Mouse (Mus musculus): ENCODE measurements around the gene Gm28360. TPM values are rescaled to one million over a fixed set of nuclear protein-coding genes. Genes with fewer than 3 reads are reported as not detected.
"Not testable (repeated sequence)": the region's sequence is repeated elsewhere in the genome, so short reads cannot be mapped to it uniquely, and the experiment has no call there.

Gene Gm28360
- not detected in 2 replicates for polyA plus RNA-seq (2012; ENCODE audit: insufficient read depth, low replicate concordance)

- not testable (repeated sequence) for H3K4me3 ChIP-seq (replicated peaks); H3K36me3 ChIP-seq (replicated peaks; ENCODE audit: low read length); H3K27me3 ChIP-seq (replicated peaks); H3K9me3 ChIP-seq; H3K4me1 ChIP-seq
Observed at GRCm38 (mm10) chr1:117829781-117830180, at the start of gene Gm28360. Gene Gm28360, plus strand, starts transcription at chr1:117830081.

DNA sequence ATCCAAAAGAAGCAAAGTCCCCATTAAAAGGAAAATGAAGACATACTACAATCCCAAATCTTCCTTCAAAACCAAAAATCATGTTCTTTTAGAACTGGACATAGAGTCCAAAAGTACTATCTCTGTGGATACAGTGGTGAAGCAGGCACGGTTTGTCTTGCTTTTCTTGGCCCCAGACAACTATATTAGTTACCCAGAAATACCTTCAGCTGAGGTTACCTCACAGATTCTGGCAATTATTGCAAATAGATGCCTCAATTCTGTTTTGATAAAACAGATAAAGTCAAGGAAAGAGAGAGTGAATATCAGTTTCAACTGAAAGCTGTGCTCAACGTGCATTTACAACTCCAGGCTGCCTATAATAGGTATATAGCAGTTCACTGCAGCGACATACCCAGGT lies 49.0 kb upstream of the Gm28360 start, which contains the start of gene B020011L13Rik:
Gene B020011L13Rik, plus strand, starts transcription at position 301 of the 400 bp plus-strand sequence.
- H3K36me3 ChIP-seq (replicated peaks; ENCODE audit: low read length); H3K27me3 ChIP-seq (replicated peaks); H3K4me3 ChIP-seq (replicated peaks); H3K9me3 ChIP-seq; H3K4me1 ChIP-seq: not testable (repeated sequence)

DNA sequence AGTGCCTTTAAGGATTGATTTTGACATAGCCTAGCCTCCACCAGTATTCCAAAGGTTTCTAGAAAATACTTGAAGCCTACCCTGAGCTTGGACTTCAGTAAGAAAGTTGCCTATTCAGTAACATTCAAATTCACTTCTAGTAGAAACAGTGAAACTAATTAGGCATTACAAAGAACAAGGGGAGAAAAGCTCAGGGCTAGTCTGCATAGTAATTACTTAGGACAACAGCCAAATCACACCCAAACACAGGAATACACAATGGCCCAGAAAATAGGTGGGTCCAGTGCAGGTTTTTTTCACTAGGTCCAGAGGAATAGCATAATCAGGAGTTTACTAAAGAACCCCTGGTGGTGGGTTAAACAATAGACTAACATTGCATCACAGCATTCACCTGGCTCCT lies 13.6 kb upstream of the Gm28360 start:
- not testable (repeated sequence) for H3K4me1 ChIP-seq; H3K27me3 ChIP-seq (replicated peaks); H3K4me3 ChIP-seq (replicated peaks); H3K36me3 ChIP-seq (replicated peaks; ENCODE audit: low read length); H3K9me3 ChIP-seq

GRCm38 (mm10) chr1:117851718-117852117 lies 21.8 kb downstream of the Gm28360 start:
- H3K9me3 ChIP-seq = peaks cover 16% of the 10 kb centered on the region
- not testable (repeated sequence) for H3K27me3 ChIP-seq (replicated peaks); H3K36me3 ChIP-seq (replicated peaks; ENCODE audit: low read length); H3K4me3 ChIP-seq (replicated peaks); H3K4me1 ChIP-seq

Other genes with a start within 250 kb of the Gm28360 start
- gene Gm28363, start 132.9 kb upstream of the Gm28360 start, polyA plus RNA-seq (2012; ENCODE audit: insufficient read depth, low replicate concordance) = not detected in 2 replicates
- gene B020011L13Rik, start 48.9 kb upstream of the Gm28360 start, polyA plus RNA-seq (2012; ENCODE audit: insufficient read depth, low replicate concordance) = not detected in 2 replicates
- gene Gm28168, start 97.9 kb downstream of the Gm28360 start, polyA plus RNA-seq (2012; ENCODE audit: insufficient read depth, low replicate concordance) = not detected in 2 replicates
- gene Gm7145, start 135.9 kb downstream of the Gm28360 start, polyA plus RNA-seq (2012; ENCODE audit: insufficient read depth, low replicate concordance) = not detected in 2 replicates

Measured in megakaryocyte, embryonic 14.5 days (primary cell).